Comparison of ENCODE assay signal across 15 mouse cellular contexts in genomic region chr6:148362475-148362874, GRCm38 (mm10).
DNase-seq lines count a peak whose midpoint lies in the region; ATAC-seq lines count a peak whose summit lies in the region.
"Had no signal": no experiment of that assay in that cellular context is flagged by ENCODE, and none has a peak within 500 bp of the region (broad histone marks: within the 10 kb centered on the region; RNA-seq: fewer than 3 reads in every experiment).

No protein-coding gene starts in this region.

- no peaks in the 10 kb centered on the region for H3K27me3 ChIP-seq in kidney, embryonic 15.5 days
- H3K27me3 ChIP-seq: CH12.LX; heart, embryonic 13.5 days; limb, embryonic 12.5 days; stomach, embryonic 15.5 days had no signal

- 55% methylated on average over 3 of the region's 3 CpGs for WGBS in kidney, embryonic 15.5 days

- peaks cover 19% of the 10 kb centered on the region for H3K4me1 ChIP-seq in kidney, embryonic 15.5 days
- H3K4me1 ChIP-seq: stomach, embryonic 15.5 days had no signal

- peaks cover 3% of the 10 kb centered on the region; the same call in 1 of the 2 replicates for H3K36me3 ChIP-seq in kidney, embryonic 15.5 days
- H3K36me3 ChIP-seq: limb, embryonic 12.5 days; stomach, embryonic 15.5 days had no signal

- H3K9me3 ChIP-seq in kidney, embryonic 15.5 days (replicated peaks): no peaks in the 10 kb centered on the region; the same call in 1 of the 2 replicates
- H3K9me3 ChIP-seq: limb, embryonic 12.5 days; stomach, embryonic 15.5 days had no signal

- DNase-seq in kidney, postnatal 4 days: no peak
- DNase-seq in right cerebral cortex, adult 2 months (ENCODE audit: low spot score in 2 of 2): peak; percentile 51 to 55
- no peak for DNase-seq in right cerebral cortex, postnatal 4 days
- DNase-seq in layer of hippocampus, postnatal 10 days (ENCODE audit: low spot score in 2 of 2): peak; percentile 12 to 21
- no peak for DNase-seq in adrenal gland, postnatal 36 days
- no peak for DNase-seq in spleen, postnatal 10 days (ENCODE audit: low spot score in 2 of 2)
- DNase-seq: adrenal gland, postnatal 10 days; cerebellum, adult 11 months; liver, postnatal 0 days had no signal

- no peak for ATAC-seq in kidney, embryonic 15.5 days (replicated peaks; ENCODE audit: low FRiP score)
- ATAC-seq: liver, postnatal 0 days had no signal

- H3K4me3 ChIP-seq in kidney, embryonic 15.5 days (replicated peaks): no peak overlapping the region
- H3K4me3 ChIP-seq: erythroblast, embryonic 14.5 days; heart, embryonic 13.5 days; limb, embryonic 12.5 days; stomach, embryonic 15.5 days had no signal

- H3K27ac ChIP-seq in kidney, embryonic 15.5 days: peak overlapping the region; percentile 56
- H3K27ac ChIP-seq: heart, embryonic 13.5 days; limb, embryonic 12.5 days; stomach, embryonic 15.5 days had no signal

- H3K9ac ChIP-seq in kidney, embryonic 15.5 days: no peak overlapping the region
- H3K9ac ChIP-seq: heart, embryonic 13.5 days; limb, embryonic 12.5 days; liver, postnatal 0 days; stomach, embryonic 15.5 days had no signal

- no peak overlapping the region for H3K4me2 ChIP-seq in kidney, embryonic 15.5 days
- H3K4me2 ChIP-seq: heart, embryonic 13.5 days; limb, embryonic 12.5 days; stomach, embryonic 15.5 days had no signal

Comparison
In these comparisons a context has a peak if more than half of its experiments do, and no peak if none do; other contexts are left out.
1. DNase-seq: peak in right cerebral cortex, adult 2 months (2 of 2) and layer of hippocampus, postnatal 10 days (2 of 2); none in kidney, postnatal 4 days (0 of 2), right cerebral cortex, postnatal 4 days (single experiment), adrenal gland, postnatal 36 days (0 of 2) and spleen, postnatal 10 days (0 of 2).